In genomic region chr1:189119941-189120735, GRCm38 (mm10) we compare ENCODE assay signal across 17 mouse cellular contexts.
DNase-seq lines count a peak whose midpoint lies in the region; ATAC-seq lines count a peak whose summit lies in the region.
"Had no signal": no experiment of that assay in that cellular context is flagged by ENCODE, and none has a peak within 500 bp of the region (broad histone marks: within the 10 kb centered on the region; RNA-seq: fewer than 3 reads in every experiment).

No protein-coding gene starts in this region.

- no peak overlapping the region for H3K27ac ChIP-seq in kidney, embryonic 14.5 days (ENCODE audit: low read depth, low read length)
- H3K27ac ChIP-seq: limb, embryonic 10.5 days; liver, embryonic 13.5 days had no signal

- DNase-seq in adrenal gland, postnatal 10 days, result peak; percentile 22
- DNase-seq in adrenal gland, adult 18-20 months (ENCODE audit: low spot score in 2 of 2), result no peak
- peak; percentile 6 to 9 for DNase-seq in frontal cortex, postnatal 36 days (ENCODE audit: low spot score in 2 of 2)
- DNase-seq in frontal cortex, postnatal 14 days (ENCODE audit: low spot score in 2 of 2), result no peak
- DNase-seq in left cerebral cortex, postnatal 4 days, result peak; percentile 48
- no peak for DNase-seq in left cerebral cortex, postnatal 36 days (ENCODE audit: low spot score in 2 of 2)
- DNase-seq in NIH3T3 (ENCODE audit: low read depth), result peak; percentile 86
- DNase-seq: gastrocnemius, postnatal 36 days; heart, postnatal 36 days; liver, embryonic 13.5 days; thymus, postnatal 4 days had no signal

- H3K9me3 ChIP-seq in kidney, embryonic 14.5 days (ENCODE audit: control insufficient read depth, low read length), result no peaks in the 10 kb centered on the region
- H3K9me3 ChIP-seq: limb, embryonic 10.5 days; liver, embryonic 13.5 days had no signal

- H3K27me3 ChIP-seq in kidney, embryonic 14.5 days (ENCODE audit: control insufficient read depth, insufficient read depth, low read length), result no peaks in the 10 kb centered on the region
- H3K27me3 ChIP-seq: heart, embryonic 12.5 days; liver, embryonic 13.5 days had no signal

- H3K36me3 ChIP-seq in kidney, embryonic 14.5 days (ENCODE audit: control insufficient read depth, insufficient read depth, low read length), result no peaks in the 10 kb centered on the region
- H3K36me3 ChIP-seq: heart, embryonic 12.5 days; limb, embryonic 10.5 days; liver, embryonic 13.5 days had no signal

- no peak overlapping the region for H3K9ac ChIP-seq in kidney, embryonic 14.5 days (ENCODE audit: low read depth, low read length)
- H3K9ac ChIP-seq: heart, embryonic 12.5 days; liver, embryonic 13.5 days had no signal

- no peak for ATAC-seq in kidney, embryonic 14.5 days (ENCODE audit: low FRiP score, low TSS enrichment)
- ATAC-seq: inflammation-experienced regulatory T-cells, adult 6 months; midbrain, embryonic 16.5 days; Patski had no signal

- intact Hi-C loops in left cerebral cortex, postnatal 4 days (cut with DNase I), result no loop called here
- intact Hi-C loops in left cerebral cortex, postnatal 36 days (cut with DNase I), result no loop called here

- no peak overlapping the region for H3K4me3 ChIP-seq in kidney, embryonic 14.5 days (ENCODE audit: low read length)
- H3K4me3 ChIP-seq: heart, embryonic 12.5 days; limb, embryonic 10.5 days; liver, embryonic 13.5 days had no signal

- WGBS in kidney, embryonic 14.5 days, result 85% methylated on average over 6 of the region's 6 CpGs

- H3K4me2 ChIP-seq in kidney, embryonic 14.5 days (replicated peaks; ENCODE audit: low read depth, low read length), result no peak overlapping the region
- H3K4me2 ChIP-seq: heart, embryonic 12.5 days; liver, embryonic 13.5 days had no signal

- H3K4me1 ChIP-seq in kidney, embryonic 14.5 days (ENCODE audit: control insufficient read depth, insufficient read depth, low read length), result no peaks in the 10 kb centered on the region
- H3K4me1 ChIP-seq: heart, embryonic 12.5 days; limb, embryonic 10.5 days; liver, embryonic 13.5 days had no signal

Comparison
In these comparisons a context has a peak if more than half of its experiments do, and no peak if none do; other contexts are left out.
1. DNase-seq: peak in adrenal gland, postnatal 10 days (single experiment), frontal cortex, postnatal 36 days (2 of 2), left cerebral cortex, postnatal 4 days (single experiment) and NIH3T3 (single experiment); none in adrenal gland, adult 18-20 months (0 of 2), frontal cortex, postnatal 14 days (0 of 2) and left cerebral cortex, postnatal 36 days (0 of 2).